Mouse (Mus musculus) MEL-GATA-1-ER (cell line): Measurements from ENCODE around the gene Gm595.
A peak's percentile ranks its signal among the peaks of the same experiment; 100 is the strongest.

ENCODE experiments used
- DNase-seq: peaks from one replicate; pipeline ENCODE4 v3.0.0-alpha.2; 2012; ENCODE audit warnings: low read depth; ENCODE audit errors: extremely low read depth

Gm595 gene

GRCm38 (mm10) chrX:48877613-48878012 is at the start of gene Gm595:
Gene Gm595, minus strand, starts transcription at chrX:48877713.
- no peak for DNase-seq

GRCm38 (mm10) chrX:48908421-48908820 is 30.9 kb upstream of the Gm595 start:
- DNase-seq, result no peak

- DNase-seq, result no peak
Observed at GRCm38 (mm10) chrX:48903744-48904143, 26.2 kb upstream of the Gm595 start.

- no peak for DNase-seq
Observed at GRCm38 (mm10) chrX:48899555-48899954, 22.0 kb upstream of the Gm595 start.

GRCm38 (mm10) chrX:48896803-48897202 is 19.3 kb upstream of the Gm595 start:
- DNase-seq, result no peak

GRCm38 (mm10) chrX:48893946-48894345 is 16.4 kb upstream of the Gm595 start:
- DNase-seq, result no peak

- DNase-seq, result peak; percentile 65
Observed at GRCm38 (mm10) chrX:48890259-48890658, 12.7 kb upstream of the Gm595 start.

- no peak for DNase-seq
Observed at GRCm38 (mm10) chrX:48884615-48885014, 7.1 kb upstream of the Gm595 start.
